In the genomic region with DNA sequence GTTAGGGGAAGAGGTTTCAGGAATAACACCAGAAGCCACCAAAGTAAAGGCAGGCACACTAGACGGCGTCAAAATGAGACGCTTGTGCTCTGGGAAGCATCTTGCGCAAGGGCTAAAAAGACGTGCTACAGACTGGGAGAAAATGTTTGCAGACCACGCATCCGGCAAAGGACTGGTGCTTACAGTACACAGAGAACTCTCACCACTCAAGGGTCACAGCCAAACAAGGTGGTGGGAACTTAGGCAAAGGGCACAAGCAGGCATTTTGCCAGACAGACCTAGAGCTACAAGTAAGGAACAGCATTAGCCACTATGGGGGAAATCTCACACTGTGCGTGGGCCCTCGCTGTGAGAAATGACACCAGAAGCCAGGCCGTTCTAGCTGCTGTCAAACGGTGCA, we compare ENCODE assay signal across 14 mouse cellular contexts.
DNase-seq lines count a peak whose midpoint lies in the region; ATAC-seq and TF ChIP-seq lines count a peak whose summit lies in the region.
"Had no signal": no experiment of that assay in that cellular context is flagged by ENCODE, and none has a peak within 500 bp of the region (broad histone marks: within the 10 kb centered on the region; RNA-seq: fewer than 3 reads in every experiment).

No protein-coding gene starts in this region.

- H3K27me3 ChIP-seq in kidney, embryonic 14.5 days (ENCODE audit: control insufficient read depth, insufficient read depth, low read length) = no peaks in the 10 kb centered on the region
- H3K27me3 ChIP-seq: neural tube, embryonic 13.5 days had no signal

- H3K27ac ChIP-seq in kidney, embryonic 14.5 days (ENCODE audit: low read depth, low read length) = no peak overlapping the region
- H3K27ac ChIP-seq: gastrocnemius, adult 2 months; hindbrain, postnatal 0 days; neural tube, embryonic 13.5 days had no signal

- no peak overlapping the region for H3K4me2 ChIP-seq in kidney, embryonic 14.5 days (replicated peaks; ENCODE audit: low read depth, low read length)
- H3K4me2 ChIP-seq: neural tube, embryonic 13.5 days had no signal

- no peak for TF ChIP-seq POLR2A in lung, adult 2 months (IDR thresholded peaks at IDR 0.05; ENCODE audit: borderline replicate concordance, extremely low read depth, low read depth, low read length)

- no peak for TF ChIP-seq CTCF in lung, adult 2 months (IDR thresholded peaks at IDR 0.05; ENCODE audit: insufficient read depth, low read length)

- no peak for ATAC-seq in kidney, embryonic 14.5 days (ENCODE audit: low FRiP score, low TSS enrichment)
- peak; percentile 47 for ATAC-seq in granulocyte monocyte progenitor cell, adult 5-6 weeks (replicated peaks; ENCODE audit: poor library complexity, severe bottlenecking)
- ATAC-seq: forebrain, postnatal 0 days; hindbrain, postnatal 0 days had no signal

- no peak overlapping the region for H3K9ac ChIP-seq in kidney, embryonic 14.5 days (ENCODE audit: low read depth, low read length)
- H3K9ac ChIP-seq: forebrain, postnatal 0 days; neural tube, embryonic 13.5 days had no signal

- no peaks in the 10 kb centered on the region for H3K36me3 ChIP-seq in kidney, embryonic 14.5 days (ENCODE audit: control insufficient read depth, insufficient read depth, low read length)
- H3K36me3 ChIP-seq: neural tube, embryonic 13.5 days had no signal

- H3K4me1 ChIP-seq in kidney, embryonic 14.5 days (ENCODE audit: control insufficient read depth, insufficient read depth, low read length) = peaks cover 3% of the 10 kb centered on the region; the same call in 1 of the 2 replicates
- peaks cover 6% of the 10 kb centered on the region for H3K4me1 ChIP-seq in lung, adult 2 months (ENCODE audit: control insufficient read depth, insufficient read depth, low read length)

- DNase-seq in kidney, adult 11 months = peak; percentile 36
- peak; percentile 54 for DNase-seq in lung, adult 2 months
- DNase-seq in lung, postnatal 4 days = peak; percentile 62 to 74
- no peak for DNase-seq in thymus, adult 18-20 months
- DNase-seq in urinary bladder, postnatal 4 days (ENCODE audit: low spot score in 2 of 2) = no peak
- DNase-seq: cerebellum, postnatal 25 days; forebrain, postnatal 0 days; gastrocnemius, adult 2 months; heart, postnatal 4 days; right cerebral cortex, postnatal 4 days had no signal

- H3K9me3 ChIP-seq in kidney, embryonic 14.5 days (ENCODE audit: control insufficient read depth, low read length) = no peaks in the 10 kb centered on the region
- H3K9me3 ChIP-seq: neural tube, embryonic 13.5 days had no signal

- WGBS in kidney, embryonic 14.5 days = 42% methylated on average over 11 of the region's 11 CpGs
- WGBS in lung, adult 2 months = 61% methylated on average over 11 of the region's 11 CpGs

- H3K4me3 ChIP-seq in kidney, embryonic 14.5 days (ENCODE audit: low read length) = no peak overlapping the region
- no peak overlapping the region for H3K4me3 ChIP-seq in lung, adult 2 months (replicated peaks; ENCODE audit: extremely low read depth, low read depth, low read length)
- H3K4me3 ChIP-seq: gastrocnemius, adult 2 months; neural tube, embryonic 13.5 days had no signal

Comparison
In these comparisons a context has a peak if more than half of its experiments do, and no peak if none do; other contexts are left out.
1. DNase-seq: peak in kidney, adult 11 months (single experiment), lung, adult 2 months (single experiment) and lung, postnatal 4 days (2 of 2); none in thymus, adult 18-20 months (0 of 2) and urinary bladder, postnatal 4 days (0 of 2).